Mouse (Mus musculus): Measurements from ENCODE around the gene Rap1b.

Gene Rap1b

GRCm38 (mm10) chr10:117782056-117782455 lies 63.8 kb downstream of the Rap1b start:
- no peak for DNase-seq

GRCm38 (mm10) chr10:117781021-117781725 lies 64.7 kb downstream of the Rap1b start:
- DNase-seq = no peak

- no peak for DNase-seq
These were observed 65.4 kb downstream of the Rap1b start for GRCm38 (mm10) chr10:117780306-117780911.

GRCm38 (mm10) chr10:117779581-117780305 lies 66.1 kb downstream of the Rap1b start:
- no peak for DNase-seq

- DNase-seq = no peak
These were observed 66.9 kb downstream of the Rap1b start for GRCm38 (mm10) chr10:117778951-117779350.

- no peak for DNase-seq
These were observed 67.4 kb downstream of the Rap1b start for GRCm38 (mm10) chr10:117778328-117778910.

- DNase-seq = no peak
These were observed 68.1 kb downstream of the Rap1b start for GRCm38 (mm10) chr10:117777501-117778327.

- no peak for DNase-seq
These were observed 68.7 kb downstream of the Rap1b start for GRCm38 (mm10) chr10:117777103-117777470.

- no peak for DNase-seq
These were observed 69.3 kb downstream of the Rap1b start for GRCm38 (mm10) chr10:117776281-117777102.

- DNase-seq = no peak
These were observed 70.3 kb downstream of the Rap1b start for GRCm38 (mm10) chr10:117775401-117776144.

GRCm38 (mm10) chr10:117774817-117775120 lies 71.1 kb downstream of the Rap1b start:
- no peak for DNase-seq

GRCm38 (mm10) chr10:117774011-117774816 lies 71.6 kb downstream of the Rap1b start:
- DNase-seq = no peak

- DNase-seq = no peak
These were observed 72.6 kb downstream of the Rap1b start for GRCm38 (mm10) chr10:117773106-117773720.

- no peak for DNase-seq
These were observed 73.3 kb downstream of the Rap1b start for GRCm38 (mm10) chr10:117772364-117773105.

- no peak for DNase-seq
These were observed 74.7 kb downstream of the Rap1b start for GRCm38 (mm10) chr10:117771131-117771510.

GRCm38 (mm10) chr10:117770286-117771130 lies 75.3 kb downstream of the Rap1b start:
- DNase-seq = no peak

GRCm38 (mm10) chr10:117769541-117770285 lies 76.1 kb downstream of the Rap1b start:
- no peak for DNase-seq

GRCm38 (mm10) chr10:117768141-117768440 lies 77.7 kb downstream of the Rap1b start:
- no peak for DNase-seq

Measured in layer of hippocampus, adult 9-11 months (tissue).